Mouse (Mus musculus) CH12F3 (cell line): ENCODE results near the gene Iqsec2.

ENCODE experiments used
- in situ Hi-C: fragments of 300-500 bp; cut with MboI; formaldehyde crosslinking; loops from 2 replicates; pipeline ENCODE4 v1.14.3; 2020; ENCODE audit warnings: low sequenced_read_pairs

Gene Iqsec2

DNA sequence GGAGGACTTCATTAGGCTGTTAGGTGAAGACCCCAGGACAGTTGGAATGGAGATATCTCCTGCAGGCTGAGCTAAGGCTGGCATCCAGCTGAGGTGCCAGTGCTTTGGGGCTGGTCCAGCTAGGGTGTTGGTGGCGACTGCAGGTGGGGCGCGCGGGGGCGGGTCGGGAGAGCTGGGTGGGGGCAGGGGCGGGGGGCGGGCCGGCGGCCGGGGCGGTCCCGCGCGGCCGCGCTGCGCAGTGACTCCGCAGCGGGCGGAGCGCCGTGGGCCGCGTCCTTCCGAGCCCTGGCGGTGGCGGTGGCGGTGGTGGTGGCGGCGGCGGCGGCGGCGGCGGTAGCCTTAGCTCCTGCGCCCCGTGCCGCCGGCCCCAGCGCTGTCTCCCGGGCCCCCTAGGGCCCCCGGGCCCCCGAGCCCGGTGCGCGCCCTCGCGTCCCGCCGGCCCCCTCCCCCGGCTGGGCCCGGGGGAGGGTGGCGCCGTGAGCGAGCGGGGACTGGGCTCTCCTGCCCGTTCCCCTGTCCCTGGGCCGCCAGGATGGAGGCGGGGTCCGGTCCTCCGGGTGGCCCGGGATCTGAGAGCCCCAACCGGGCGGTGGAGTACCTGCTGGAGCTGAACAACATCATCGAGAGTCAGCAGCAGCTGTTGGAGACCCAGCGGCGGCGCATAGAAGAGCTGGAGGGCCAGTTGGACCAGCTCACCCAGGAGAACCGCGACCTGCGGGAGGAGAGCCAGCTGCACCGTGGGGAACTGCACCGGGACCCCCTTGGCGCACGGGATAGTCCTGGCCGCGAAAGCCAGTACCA lies at the start of gene Iqsec2:
TSS of gene Iqsec2 (plus strand) at position 328 of the 801 bp plus-strand sequence.
- in situ Hi-C loops, result no loop called here

DNA sequence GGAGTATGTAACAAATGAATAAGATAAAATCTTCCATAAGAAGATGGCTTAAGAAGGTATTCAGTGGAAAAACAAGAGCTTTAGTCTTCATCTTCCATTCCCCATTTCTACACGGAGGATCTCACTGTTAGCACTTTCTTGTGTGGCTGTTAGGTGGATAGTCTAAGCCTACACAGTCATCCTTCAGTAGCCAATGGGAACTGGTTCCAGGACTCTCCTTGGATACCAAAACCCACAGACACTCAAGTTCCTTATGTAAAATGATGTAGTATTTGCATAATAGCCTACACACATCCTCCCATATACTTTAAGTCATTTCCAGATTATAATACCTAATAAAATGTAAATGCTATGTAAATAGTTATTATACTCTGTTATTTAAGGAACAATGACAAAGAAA lies 46.5 kb upstream of the Iqsec2 start:
- in situ Hi-C loops, result no loop called here

DNA sequence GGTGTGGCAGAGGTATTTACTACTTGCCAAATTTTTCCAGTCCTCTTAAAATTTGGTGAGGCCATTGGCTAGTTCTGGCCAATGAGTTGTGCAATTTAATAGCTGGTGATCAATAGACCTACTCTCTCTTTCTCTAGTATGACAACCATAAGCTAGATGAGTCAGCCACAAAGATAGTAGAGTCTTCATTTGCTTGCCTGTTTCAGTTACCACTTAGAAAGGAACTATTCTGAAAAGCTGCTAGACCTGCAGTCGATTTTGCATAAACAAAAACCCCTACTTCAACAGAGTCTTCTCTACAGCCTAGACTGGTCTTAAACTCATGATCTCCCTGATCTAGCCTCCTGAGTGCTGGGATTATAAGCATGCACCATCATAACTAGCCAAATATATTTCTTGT lies 22.4 kb upstream of the Iqsec2 start:
- in situ Hi-C loops, result no loop called here

DNA sequence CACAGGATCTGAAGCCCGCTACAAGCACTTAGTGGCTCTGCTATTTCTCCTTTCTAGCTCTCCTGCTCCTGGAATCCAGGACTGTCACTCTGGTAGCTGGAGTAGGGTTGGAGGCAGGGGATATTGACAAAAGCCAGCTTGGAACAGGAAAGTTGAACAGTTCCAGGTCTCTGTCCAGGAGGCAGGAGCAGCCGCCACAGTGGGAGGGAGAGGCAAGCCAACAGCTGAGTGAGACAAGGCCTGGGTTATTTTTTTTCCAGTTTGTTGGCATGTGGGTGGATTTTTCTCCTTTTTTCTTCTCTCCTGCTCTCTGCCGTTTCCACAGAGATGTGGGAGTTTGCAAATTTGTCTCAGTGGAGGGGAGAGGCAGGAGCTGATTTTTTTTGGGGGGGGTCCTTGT lies 13.3 kb upstream of the Iqsec2 start:
- in situ Hi-C loops, result no loop called here

DNA sequence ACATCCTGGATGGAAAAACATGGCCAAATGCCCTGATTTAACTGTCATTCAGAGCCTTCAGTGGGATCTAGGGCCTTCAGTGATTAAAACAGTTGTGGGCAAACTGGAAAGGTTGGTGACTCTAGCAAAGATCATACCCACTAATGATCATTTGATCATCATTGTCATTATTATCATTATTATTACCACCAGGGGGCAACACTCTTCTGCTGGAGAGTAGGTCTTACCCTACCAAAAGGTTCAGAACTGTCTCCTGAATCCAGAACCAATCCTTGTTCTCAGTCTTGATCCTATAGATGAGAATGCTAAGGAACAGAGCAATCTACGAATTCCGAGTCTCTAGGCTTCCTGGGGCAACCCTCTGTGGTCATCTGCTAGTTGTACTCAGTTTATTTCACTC lies 12.0 kb upstream of the Iqsec2 start:
- in situ Hi-C loops, result no loop called here

DNA sequence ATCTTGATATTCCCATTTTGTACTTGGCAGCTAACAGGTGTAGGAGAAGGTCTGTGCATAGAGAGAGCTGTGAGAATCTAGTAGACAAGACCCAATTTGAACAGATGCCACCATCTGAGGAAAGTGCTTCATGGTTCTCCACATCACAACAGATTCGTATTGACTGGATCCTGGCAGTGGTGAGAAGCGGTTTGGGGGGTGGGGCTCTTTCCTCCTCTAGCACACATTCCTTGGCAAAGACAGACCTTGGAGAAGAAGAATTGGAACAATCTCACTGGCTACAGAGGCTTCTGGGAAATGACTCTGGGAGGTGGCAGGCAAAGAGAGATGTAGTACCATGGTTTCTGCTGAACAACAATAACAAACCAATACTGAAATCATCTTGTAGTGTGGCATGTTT lies 8.9 kb upstream of the Iqsec2 start:
- in situ Hi-C loops, result no loop called here

DNA sequence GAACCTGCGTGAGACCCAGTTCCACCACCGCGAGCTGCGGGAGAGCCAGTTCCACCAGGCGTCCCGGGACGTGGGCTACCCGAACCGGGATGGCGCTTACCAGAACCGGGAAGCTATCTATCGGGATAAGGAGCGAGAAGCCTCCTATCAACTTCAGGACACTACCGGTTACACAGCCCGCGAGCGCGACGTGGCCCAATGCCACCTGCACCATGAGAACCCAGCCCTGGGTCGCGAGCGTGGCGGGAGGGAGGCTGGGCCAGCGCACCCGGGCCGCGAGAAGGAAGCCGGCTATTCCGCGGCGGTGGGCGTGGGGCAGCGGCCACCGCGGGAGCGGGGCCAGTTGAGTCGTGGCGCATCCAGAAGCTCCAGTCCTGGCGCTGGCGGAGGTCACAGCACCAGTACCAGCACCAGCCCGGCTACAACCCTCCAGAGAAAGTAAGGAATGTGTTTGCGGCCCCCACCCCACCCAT lies 710 bp downstream of the Iqsec2 start:
- in situ Hi-C loops, result no loop called here

DNA sequence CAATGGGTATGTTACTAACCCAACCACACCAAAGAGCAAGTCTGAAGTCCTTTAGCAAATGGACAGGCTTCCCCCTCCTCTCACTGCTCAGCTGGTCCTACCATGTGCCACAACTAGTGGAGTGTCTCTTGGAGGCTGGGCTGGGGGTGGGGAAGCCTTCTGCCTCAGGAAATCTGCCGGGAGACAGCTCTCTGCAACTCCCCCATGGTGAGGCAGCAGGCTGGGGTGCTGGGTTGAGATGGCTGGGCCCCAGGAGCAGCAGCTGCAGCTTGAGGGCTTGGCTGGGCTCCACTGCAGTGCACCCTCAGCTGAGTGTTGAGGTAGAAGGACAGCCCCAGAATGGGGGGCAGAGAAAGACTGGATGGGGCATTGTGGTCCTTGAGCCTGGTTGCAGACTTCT lies 2.1 kb downstream of the Iqsec2 start:
- in situ Hi-C loops, result no loop called here

DNA sequence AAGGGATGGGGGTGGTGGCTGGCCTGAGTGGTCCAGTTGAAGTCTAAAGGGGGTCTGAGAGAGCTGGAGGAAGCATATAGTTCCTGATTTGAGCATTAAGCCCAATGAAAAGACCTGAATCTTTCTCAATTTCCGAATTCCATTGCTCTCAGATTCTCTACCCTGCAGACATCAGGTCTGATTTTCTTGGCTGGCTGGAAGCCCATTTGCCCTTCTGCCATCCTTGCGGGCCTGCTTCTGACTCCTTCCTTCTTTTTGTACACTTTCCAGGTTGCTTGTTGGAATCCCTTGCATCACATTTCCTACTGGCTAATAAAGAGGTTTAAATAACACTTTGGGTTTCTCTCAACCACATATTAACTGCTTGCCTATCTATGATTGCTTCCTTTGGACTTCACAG lies 2.6 kb downstream of the Iqsec2 start:
- in situ Hi-C loops, result no loop called here

DNA sequence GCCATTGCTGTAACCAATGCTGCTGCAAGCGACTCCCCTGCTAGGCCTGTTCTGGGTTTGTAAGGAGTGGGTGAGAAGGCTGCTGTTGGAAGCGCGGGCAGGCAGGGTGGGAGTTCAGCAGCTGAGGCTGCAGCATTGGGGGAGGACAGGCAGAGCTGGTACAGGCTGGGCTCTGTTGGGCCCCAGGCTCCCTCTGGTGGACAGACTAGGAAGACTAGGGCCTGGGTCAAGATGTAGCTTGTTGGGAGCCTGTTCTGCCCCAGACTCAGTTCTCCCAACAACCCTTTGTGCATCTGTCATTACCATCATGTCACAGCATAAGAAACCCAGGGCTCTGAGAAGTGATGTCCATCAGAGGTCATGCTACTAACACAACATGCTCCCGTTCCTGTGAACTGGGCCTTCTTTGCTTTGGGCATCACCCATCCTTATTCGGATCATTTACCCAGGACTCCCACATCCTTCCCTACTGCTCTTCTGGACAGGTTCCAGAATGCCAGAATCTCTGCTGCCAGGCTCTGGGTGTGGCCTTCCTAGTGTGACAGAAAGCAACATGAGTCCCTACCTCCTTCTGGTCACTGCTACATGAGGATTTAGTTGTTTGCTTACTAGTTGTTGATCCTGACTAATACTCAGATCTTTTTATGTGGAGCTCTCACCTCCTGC lies 3.5 kb downstream of the Iqsec2 start:
- in situ Hi-C loops, result no loop called here

DNA sequence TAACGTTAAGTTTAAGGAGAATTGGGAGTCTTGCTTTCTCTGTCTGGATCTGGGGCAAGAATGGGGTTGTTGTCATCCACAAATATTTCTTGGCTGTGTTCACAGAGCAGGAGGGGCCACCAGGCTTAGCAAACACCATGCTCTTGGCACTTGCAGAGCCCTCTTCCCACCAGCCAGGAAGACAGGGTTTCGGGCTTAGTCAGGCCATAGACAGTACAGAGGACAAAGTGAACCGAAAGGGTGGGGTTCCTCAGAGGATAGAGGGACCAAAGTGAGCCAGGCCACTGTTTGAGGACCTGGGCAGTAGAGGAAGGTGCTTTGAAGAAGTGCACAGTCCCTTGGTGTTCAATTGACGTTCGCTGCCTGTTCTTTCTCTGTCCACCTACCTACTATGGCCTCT lies 4.6 kb downstream of the Iqsec2 start:
- in situ Hi-C loops, result no loop called here

DNA sequence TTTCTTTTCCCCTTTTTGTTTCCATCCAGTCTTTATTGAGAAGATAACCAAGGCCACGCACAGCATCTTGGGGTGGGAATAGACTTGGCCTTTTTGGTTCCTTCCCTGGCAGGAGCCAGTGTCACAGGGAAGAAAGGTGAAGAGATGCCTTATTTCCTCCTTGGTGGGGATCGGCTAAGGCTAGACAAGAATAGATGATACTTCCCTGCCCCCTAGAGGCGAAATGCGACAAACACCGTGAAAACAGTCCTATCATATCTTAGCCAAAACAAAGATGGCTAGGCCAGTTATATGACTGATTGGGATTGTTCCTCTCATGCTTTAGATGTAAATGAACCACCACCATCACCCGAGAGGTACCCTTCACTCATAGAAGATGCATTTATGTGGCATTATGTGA lies 7.6 kb downstream of the Iqsec2 start:
- in situ Hi-C loops, result loop anchor here (10.0 kb wide), 1 partner anchor 217 kb away; no protein-coding TSS in a partner anchor

DNA sequence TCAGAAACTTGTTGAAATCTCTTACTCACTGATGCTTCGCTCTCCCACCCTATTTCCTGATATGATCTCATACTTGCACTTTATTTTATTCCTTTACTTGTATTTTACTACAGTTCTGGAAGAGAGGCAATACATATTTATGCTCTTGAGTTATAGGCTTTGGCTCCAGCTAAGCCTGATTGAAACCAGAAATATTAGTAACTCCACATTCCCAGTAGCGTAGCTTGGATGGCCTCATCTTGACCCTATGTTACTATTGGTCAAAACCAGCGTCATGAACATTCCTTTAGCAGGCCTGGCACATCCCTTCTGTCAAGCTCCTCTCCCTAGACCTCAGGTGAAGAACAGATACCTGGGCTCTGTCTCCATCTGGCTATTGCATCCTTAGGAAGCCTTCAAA lies 14.2 kb downstream of the Iqsec2 start:
- in situ Hi-C loops, result loop anchor here (10.0 kb wide), 1 partner anchor 223 kb away; no protein-coding TSS in a partner anchor

DNA sequence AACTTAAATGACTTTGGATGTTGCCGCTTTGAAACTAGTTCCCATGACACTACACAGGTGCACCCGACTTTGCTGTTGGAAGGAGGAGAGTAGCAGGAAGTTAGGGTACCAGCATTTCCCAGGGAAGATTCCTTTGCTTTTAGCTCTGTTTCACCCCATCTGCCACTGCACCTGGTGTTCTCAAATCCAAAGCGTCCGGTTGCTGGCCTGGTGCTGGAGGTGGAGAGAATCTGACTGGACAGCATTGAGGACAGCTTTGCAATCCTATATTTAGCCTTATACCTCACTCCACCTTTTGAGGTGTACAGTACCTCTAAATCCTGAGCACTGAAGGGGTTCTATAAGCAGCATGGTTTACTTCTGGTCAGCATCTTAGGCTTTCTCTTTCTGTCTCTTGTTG lies 17.3 kb downstream of the Iqsec2 start:
- in situ Hi-C loops, result no loop called here

DNA sequence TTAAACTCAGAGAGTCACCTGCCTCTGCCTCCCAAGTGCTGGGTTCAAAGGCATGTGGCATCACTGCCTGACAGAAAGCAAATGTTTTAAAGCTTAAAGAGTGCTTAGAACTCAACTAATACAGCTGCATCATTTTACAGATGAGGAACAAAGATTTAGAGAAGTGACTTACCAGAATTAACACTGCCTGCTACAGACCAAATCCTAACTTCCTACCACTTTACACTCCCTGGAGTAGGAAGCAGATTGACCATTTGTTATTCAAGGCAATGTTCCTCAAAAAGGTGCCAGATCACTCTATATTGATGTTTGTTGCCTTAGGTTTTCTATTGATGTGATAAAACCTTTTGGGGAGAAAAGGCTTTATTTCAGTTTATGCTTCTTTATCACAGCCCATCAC lies 20.0 kb downstream of the Iqsec2 start:
- in situ Hi-C loops, result no loop called here

DNA sequence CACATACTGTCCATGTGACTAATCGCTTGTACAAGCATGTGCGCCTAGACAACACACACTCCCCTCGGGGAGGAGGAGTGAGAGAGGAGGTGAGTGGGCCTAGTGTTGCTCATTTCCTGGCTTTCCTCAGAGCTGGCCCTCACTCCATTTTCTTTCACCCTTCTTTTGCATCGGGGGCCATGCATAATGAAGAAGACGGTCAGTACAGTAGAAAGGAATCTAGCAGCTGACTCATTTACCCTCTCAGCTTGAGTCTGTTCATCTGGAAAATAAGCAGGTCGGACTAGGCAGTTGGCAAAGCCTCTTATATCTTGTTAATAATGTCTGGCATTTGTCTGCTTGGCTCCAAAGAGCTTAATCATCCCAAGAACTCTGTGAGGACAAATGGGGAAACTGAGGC lies 22.1 kb downstream of the Iqsec2 start:
- in situ Hi-C loops, result no loop called here

DNA sequence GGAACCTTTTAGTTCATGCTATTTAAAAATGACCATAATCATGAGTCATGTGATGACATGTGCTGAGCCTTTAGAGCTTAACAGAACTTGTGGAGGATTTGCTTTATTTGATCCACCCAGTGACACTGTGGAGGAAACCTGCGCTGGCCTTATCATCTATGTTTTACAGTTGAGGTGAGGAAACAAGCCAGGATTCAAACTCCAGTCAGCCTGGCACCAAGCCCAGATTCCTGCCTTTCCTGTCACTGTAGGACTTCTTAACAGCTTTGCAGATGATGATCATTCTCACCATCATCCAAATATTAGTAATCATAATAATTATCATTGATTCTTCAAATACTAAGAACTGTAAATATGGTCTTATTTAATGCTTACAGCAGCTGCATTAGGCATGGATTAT lies 24.5 kb downstream of the Iqsec2 start:
- in situ Hi-C loops, result no loop called here

DNA sequence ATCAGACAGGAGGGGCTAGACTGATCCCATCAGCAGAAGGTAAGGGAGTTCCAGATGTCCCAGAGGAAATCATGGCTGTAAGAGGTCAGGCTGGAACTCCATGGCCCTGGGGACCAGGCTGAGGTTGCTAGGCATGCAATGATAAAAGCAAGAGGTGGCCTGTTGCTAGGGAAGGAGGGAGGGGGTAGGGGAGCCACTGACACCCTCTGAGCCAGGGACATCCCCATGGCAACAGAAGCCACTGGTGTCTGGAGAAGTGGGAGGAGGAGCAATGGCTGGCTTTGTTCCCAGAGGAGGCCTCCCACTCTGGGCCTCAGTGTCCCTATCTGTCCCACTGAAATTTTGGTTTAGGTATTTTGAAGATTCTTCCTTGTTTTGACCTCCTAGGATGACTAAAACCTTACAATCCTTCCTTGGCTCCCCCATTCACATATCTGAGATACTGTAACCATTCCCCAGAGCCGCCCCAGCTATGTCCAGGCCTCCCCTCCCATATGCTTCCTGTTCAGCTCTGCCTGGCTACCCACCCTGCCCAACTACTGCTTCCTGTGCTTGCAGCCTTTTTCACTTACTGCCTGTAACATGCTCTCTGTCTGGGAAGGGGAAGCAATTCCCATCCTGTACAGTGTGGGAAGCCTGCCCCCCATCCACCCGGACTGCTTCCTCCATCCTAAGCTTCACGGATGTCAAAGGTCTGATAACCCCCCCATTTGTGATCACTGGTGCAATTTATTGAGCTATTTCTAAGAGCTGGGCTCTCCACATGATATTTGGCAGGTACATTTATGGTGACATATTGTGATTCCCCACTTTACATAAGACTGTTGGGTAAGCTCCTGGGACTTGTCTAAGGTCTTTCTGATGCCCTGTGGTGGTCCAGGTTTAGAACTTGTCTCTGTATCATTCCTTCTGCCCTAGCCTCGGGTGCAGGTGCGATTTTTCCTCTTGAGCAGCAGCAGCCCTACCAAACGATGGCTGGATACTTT lies 27.3 kb downstream of the Iqsec2 start:
- in situ Hi-C loops, result no loop called here

DNA sequence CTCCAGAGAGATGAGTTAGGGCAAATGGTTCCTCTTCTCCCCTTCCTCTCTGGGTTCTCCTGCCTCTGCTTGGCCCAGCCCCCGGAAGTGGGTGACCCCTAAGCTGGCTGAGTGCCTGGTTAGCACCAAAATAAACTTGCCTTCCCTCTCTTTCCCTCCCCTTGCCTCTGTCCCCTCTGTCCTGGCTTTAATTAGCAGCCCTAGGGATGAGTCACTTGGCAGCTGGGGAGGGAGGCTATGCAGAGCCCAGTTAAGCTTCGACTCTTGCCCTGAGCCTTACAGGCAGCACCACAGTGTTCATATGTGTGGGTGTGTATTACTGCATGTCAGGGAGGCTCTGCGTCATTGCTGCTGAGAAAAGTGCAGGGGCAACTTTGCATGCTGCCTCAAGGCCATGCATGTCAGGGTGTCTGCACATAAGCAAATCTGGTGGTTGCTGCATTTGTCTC lies 28.4 kb downstream of the Iqsec2 start:
- in situ Hi-C loops, result no loop called here

DNA sequence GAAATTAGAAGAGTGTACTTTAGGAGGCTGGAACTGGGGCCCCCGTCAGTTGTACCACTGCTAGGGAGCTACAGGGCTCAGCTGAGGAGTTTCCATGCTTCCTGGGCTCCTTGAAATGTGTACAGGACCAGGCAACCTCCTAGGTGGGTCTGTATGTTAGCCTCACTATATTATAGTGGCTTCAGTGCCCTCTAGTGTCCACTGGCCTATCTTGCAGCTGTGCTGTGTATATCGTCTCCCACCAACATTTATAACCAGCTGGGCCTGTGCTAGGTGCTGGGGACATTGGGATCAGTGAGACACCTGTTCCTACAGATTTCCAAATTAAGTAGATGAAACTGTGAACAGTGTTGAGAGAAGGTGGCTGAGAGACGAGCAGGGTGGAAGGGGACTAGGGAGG lies 31.2 kb downstream of the Iqsec2 start:
- in situ Hi-C loops, result no loop called here

DNA sequence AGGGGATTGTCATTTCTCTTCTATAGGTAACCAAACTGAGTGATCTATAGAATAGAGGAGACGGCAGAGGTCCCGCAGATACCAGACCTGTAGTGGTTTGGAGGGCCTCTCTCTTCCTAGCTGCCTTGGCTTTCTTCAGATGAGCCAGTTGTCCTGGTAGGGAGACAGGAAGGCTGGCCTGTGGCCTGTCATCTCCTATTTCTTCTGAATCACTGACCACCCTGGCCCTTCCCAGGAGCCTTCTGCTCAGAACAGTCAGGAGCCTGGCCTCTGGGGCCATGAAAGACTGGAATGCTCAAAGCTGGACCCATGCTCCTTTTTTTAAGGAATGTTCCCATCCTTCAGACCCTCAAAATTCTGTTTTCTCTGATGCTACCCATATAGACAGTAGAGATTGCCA lies 33.8 kb downstream of the Iqsec2 start:
- in situ Hi-C loops, result no loop called here
